In the genomic region with DNA sequence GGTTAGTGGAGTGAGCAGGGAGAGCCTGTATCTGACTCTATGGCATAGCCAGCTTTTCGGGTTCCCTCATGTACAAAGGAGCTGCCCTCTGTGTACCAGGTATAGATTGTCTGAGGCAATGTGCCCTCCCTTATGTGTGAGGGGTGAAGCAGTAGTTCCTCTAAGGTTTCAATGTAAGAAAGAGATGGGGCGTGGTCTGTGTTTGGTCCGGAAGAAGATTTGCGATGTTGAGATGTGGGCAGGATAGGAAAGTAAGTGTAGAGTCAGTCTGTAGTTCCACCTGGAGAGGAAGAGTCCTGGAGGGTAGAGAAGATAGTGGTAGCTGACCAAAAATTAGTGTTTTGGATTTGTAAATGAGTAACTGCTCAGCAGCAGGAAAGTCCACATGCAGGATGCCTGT, we compare ENCODE assay signal across 20 mouse cellular contexts. TPM values are rescaled to one million over a fixed set of nuclear protein-coding genes. Genes with fewer than 3 reads are reported as not detected.
DNase-seq lines count a peak whose midpoint lies in the region; ATAC-seq and TF ChIP-seq lines count a peak whose summit lies in the region.
"Had no signal": no experiment of that assay in that cellular context is flagged by ENCODE, and none has a peak within 500 bp of the region (broad histone marks: within the 10 kb centered on the region; RNA-seq: fewer than 3 reads in every experiment).

No protein-coding gene starts in this region.

- intact Hi-C loops in gastrocnemius, adult 2 months (cut with DNase I): no loop called here

- no peak overlapping the region for H3K4me3 ChIP-seq in liver, embryonic 12.5 days
- no peak overlapping the region for H3K4me3 ChIP-seq in gastrocnemius, adult 2 months
- H3K4me3 ChIP-seq: embryonic facial prominence, embryonic 13.5 days; forebrain, embryonic 13.5 days; heart, embryonic 12.5 days; hindbrain, embryonic 10.5 days had no signal

- ATAC-seq in liver, embryonic 12.5 days: 0 out of 2 replicates have a peak, but pooled peaks have one; percentile 21
- ATAC-seq in megakaryocyte, adult 5-6 weeks (ENCODE audit: poor library complexity, severe bottlenecking): peak; percentile 73
- ATAC-seq: forebrain, embryonic 13.5 days; forebrain, postnatal 0 days had no signal

- no peak overlapping the region for H3K9ac ChIP-seq in liver, embryonic 12.5 days
- H3K9ac ChIP-seq: embryonic facial prominence, embryonic 13.5 days; forebrain, embryonic 13.5 days; forebrain, postnatal 0 days; heart, embryonic 12.5 days; hindbrain, embryonic 14.5 days had no signal

- H3K9me3 ChIP-seq in liver, embryonic 12.5 days (replicated peaks): no peaks in the 10 kb centered on the region
- H3K9me3 ChIP-seq: forebrain, embryonic 13.5 days had no signal

- H3K27me3 ChIP-seq in liver, embryonic 12.5 days (replicated peaks): 0 out of 2 replicates have a peak, but pooled peaks cover 2% of the 10 kb centered on the region
- H3K27me3 ChIP-seq: embryonic facial prominence, embryonic 13.5 days; forebrain, embryonic 13.5 days; heart, embryonic 12.5 days had no signal

- H3K4me2 ChIP-seq in liver, embryonic 12.5 days: no peak overlapping the region
- H3K4me2 ChIP-seq: embryonic facial prominence, embryonic 13.5 days; forebrain, embryonic 13.5 days; heart, embryonic 12.5 days; hindbrain, embryonic 14.5 days had no signal

- no peak overlapping the region for H3K27ac ChIP-seq in liver, embryonic 12.5 days
- H3K27ac ChIP-seq in gastrocnemius, adult 2 months: no peak overlapping the region
- H3K27ac ChIP-seq: embryonic facial prominence, embryonic 13.5 days; forebrain, embryonic 13.5 days; hindbrain, embryonic 10.5 days; hindbrain, embryonic 14.5 days had no signal

- H3K36me3 ChIP-seq in liver, embryonic 12.5 days: no peaks in the 10 kb centered on the region
- H3K36me3 ChIP-seq: heart, embryonic 12.5 days had no signal

- no peak for DNase-seq in liver
- DNase-seq in CD4-positive helper T cell, adult 2 months (ENCODE audit: low read depth, low spot score): peak; percentile 61
- peak; percentile 39 for DNase-seq in T-cell, adult 2 months (ENCODE audit: low spot score)
- no peak for DNase-seq in retina, embryonic 14.5 days (ENCODE audit: low spot score)
- DNase-seq in spleen, postnatal 4 days (ENCODE audit: low spot score in 2 of 2): no peak
- DNase-seq in gastrocnemius, adult 2 months: no peak
- DNase-seq: adrenal gland, postnatal 25 days; B cell, adult 2 months; cerebellum, adult 18-20 months; cerebellum, adult 9-11 months; cerebellum, postnatal 36 days; forebrain, postnatal 0 days; gastrocnemius, postnatal 25 days had no signal

- TF ChIP-seq CTCF in gastrocnemius, adult 2 months (IDR thresholded peaks at IDR 0.05): no peak

- no peaks in the 10 kb centered on the region for H3K4me1 ChIP-seq in liver, embryonic 12.5 days
- H3K4me1 ChIP-seq: embryonic facial prominence, embryonic 13.5 days; forebrain, embryonic 13.5 days; heart, embryonic 12.5 days; hindbrain, embryonic 10.5 days had no signal

- WGBS in liver, embryonic 12.5 days (ENCODE audit: insufficient replicate concordance): 78% methylated on average over 4 of the region's 4 CpGs

RNA-seq across cellular contexts. Expression of gene Adamtsl4, which starts 21.3 kb away (rescaled TPM):
- 0.30 and 0.35 TPM in 2 replicates for polyA plus RNA-seq in liver, embryonic 12.5 days (2016; fragmentation: Nextera tagmentation; extraction: Ambion mirVana)
- 0.85 and 1.3 TPM in 2 replicates for total RNA-seq in megakaryocyte, adult 5-6 weeks (2015)
- 0.59 and 0.77 TPM in 2 replicates for total RNA-seq in megakaryocyte, adult 5-6 weeks (2017)
- total RNA-seq in gastrocnemius, adult 2 months (2021): 10 to 100 TPM; 17.2 to 32.0 TPM

RNA-seq across cellular contexts. Expression of gene Ecm1, which starts 30.3 kb away (rescaled TPM):
- 14.1 and 15.2 TPM in 2 replicates for polyA plus RNA-seq in liver, embryonic 12.5 days (2016; fragmentation: Nextera tagmentation; extraction: Ambion mirVana)
- total RNA-seq in megakaryocyte, adult 5-6 weeks (2015): 3.6 and 7.3 TPM in 2 replicates
- 1.0 and 1.9 TPM in 2 replicates for total RNA-seq in megakaryocyte, adult 5-6 weeks (2017)
- 10 to 100 TPM; 18.0 to 23.0 TPM for total RNA-seq in gastrocnemius, adult 2 months (2021)

RNA-seq across cellular contexts. Expression of gene Mcl1, which starts 50.5 kb away (rescaled TPM):
- 66.5 and 73.8 TPM in 2 replicates for polyA plus RNA-seq in liver, embryonic 12.5 days (2016; fragmentation: Nextera tagmentation; extraction: Ambion mirVana)
- total RNA-seq in megakaryocyte, adult 5-6 weeks (2015): 440 and 463 TPM in 2 replicates
- total RNA-seq in megakaryocyte, adult 5-6 weeks (2017): 327 and 343 TPM in 2 replicates
- total RNA-seq in gastrocnemius, adult 2 months (2021): 100 to 1,000 TPM; 110 to 123 TPM

RNA-seq across cellular contexts. Expression of gene Tars2, which starts 51.0 kb away (rescaled TPM):
- polyA plus RNA-seq in liver, embryonic 12.5 days (2016; fragmentation: Nextera tagmentation; extraction: Ambion mirVana): 66.1 and 66.3 TPM in 2 replicates
- 10.2 and 10.7 TPM in 2 replicates for total RNA-seq in megakaryocyte, adult 5-6 weeks (2015)
- 14.4 and 15.0 TPM in 2 replicates for total RNA-seq in megakaryocyte, adult 5-6 weeks (2017)
- total RNA-seq in gastrocnemius, adult 2 months (2021): 10 to 100 TPM; 23.0 to 30.8 TPM

Comparison
In these comparisons a context has a peak if more than half of its experiments do, and no peak if none do; other contexts are left out.
1. DNase-seq: peak in CD4-positive helper T cell, adult 2 months (single experiment) and T-cell, adult 2 months (single experiment); none in liver (single experiment), retina, embryonic 14.5 days (single experiment), spleen, postnatal 4 days (0 of 2) and gastrocnemius, adult 2 months (single experiment).
2. RNA of gene Adamtsl4, which starts 21.3 kb away (total RNA-seq): 17.2 to 32.0 TPM in gastrocnemius, adult 2 months; 0.59 to 1.3 TPM in megakaryocyte, adult 5-6 weeks; every median in the first group is over 4 times any median in the second.